Mouse (Mus musculus): ENCODE data around the gene Mndal.
"Not testable (repeated sequence)": the region's sequence is repeated elsewhere in the genome, so short reads cannot be mapped to it uniquely, and the experiment has no call there.

Gene Mndal

DNA sequence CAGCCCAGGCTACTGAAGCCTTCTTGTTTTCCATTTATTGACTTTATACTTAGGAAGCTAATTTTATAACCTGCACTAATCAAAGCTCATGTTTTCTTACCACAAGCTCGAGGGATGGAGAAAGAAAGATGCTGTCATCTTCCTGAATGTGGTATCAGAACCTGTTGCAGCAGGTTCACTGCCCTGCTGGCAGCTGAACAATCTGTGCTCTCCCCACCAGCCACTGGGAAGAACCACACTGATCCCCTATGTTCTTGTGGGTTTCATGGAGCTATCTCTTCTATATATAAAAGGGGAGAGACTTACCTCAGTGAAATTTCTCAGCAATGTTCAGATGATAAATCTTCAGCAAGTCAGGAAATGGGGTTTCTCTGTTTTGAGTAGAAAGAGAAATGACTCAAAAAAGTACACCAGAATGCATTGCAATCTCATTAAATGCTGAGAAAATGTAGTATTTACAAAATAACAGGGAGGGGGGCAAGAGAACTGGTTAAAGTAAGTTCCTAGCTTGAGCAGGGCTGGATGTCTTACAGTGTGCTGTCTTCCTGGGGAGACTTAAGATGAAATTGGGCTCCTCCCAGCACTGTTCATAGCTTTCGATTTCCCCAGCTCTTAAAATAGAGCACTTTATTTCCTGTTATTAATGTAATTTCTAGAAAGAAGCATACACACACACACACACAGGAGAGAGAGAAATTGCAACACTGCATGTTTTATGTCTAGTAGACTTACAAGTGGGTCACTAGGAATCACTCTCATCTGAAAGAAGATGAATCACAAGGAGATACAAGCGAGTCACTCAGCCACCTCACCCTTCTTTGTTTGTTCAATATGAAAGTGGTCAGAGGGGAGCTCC, at the start of gene Mndal, which contains the start of gene Ifi203:
Gene Mndal (minus strand): TSS at position 568 of the 856 bp plus-strand sequence.
Gene Ifi203 (minus strand): TSS at position 749 of the 856 bp plus-strand sequence.
- peak; percentile 16 for DNase-seq

DNA sequence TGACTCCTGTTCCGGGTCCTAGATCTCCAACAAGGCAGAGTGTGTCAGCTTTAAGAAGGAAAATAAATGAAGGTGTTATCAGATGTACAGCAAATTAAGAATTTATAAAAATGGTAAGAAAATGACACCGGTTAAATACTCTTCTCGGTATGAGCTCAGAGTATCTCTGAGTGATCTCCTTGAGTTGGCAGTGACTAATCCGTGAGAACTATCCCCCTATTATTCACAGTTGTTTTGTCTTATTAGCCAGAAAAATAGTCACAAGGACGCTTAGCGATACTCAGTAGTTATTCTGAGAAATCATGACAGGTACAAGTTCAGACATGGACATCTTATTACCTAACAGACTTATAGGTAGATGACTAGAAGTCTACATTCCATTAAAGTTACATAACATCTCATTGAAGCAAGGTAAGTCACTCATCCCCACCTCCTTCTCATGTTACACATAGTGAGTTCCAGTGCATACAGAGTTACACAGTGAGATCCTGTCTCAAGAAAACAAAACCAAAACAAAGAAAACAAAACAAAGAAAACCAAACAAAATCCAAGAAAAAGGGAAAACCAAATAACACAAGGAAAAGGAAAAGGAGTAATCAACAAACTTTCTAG, 40.5 kb upstream of the Mndal start, which contains the start of gene Ifi202b:
Gene Ifi202b (minus strand): TSS at position 51 of the 612 bp plus-strand sequence.
- DNase-seq, result not testable (repeated sequence)

DNA sequence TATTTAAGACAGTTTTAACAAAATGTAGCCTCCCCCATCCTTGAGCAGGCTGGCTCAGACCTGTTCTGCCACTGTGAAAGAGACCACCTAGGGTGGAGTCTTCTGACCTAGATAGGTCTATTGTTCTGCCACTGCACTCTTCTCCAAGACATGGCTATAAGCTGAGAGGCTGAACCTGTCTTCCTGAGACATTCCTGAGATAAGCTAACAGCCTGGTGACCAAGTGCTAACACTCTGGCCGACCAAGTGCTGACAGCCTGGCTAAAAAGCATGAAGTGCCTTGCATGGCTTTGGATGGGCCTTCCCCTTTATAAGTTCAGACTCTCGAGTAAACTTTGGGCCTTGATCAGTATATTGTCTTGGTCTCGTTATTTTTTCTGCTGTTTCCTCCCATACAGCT, 38.7 kb upstream of the Mndal start:
- DNase-seq, result not testable (repeated sequence)

DNA sequence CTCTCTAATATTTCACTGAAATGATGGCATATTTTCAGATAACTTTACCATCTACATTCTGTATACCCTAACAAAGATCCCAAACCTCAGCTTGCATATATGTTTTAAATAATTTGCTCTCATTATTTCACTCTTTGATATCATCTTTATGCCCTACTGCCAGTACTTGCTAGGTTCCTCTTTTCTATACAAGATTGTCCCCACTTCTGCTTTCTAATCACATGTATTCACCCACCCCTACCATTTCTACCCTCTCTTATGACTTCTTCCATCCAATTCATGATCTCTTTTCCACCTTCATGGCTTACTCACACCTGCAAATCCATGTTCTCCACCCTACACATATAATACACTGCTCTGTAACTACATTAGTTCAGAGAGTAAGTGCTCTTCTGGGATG, 35.3 kb upstream of the Mndal start:
- DNase-seq, result no peak

DNA sequence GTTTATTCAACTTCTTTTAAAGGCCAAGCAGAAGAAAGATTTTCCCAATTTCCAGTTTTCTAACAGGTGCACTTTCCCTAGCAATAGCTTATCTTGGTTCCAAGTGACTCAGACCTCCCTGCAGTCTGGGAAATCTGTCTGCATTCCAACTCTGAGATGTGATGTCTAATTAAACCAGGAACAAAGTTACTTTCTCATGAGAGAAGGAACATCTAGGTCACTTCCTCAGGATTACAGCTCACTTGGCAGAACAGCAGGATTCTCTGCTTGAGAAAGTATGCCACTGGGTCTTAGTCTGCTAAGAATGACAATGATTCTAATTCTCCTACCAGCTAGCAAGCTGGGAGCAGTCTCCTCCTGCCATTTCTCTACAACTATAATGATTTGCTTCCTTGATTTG, 30.8 kb upstream of the Mndal start:
- DNase-seq, result no peak

DNA sequence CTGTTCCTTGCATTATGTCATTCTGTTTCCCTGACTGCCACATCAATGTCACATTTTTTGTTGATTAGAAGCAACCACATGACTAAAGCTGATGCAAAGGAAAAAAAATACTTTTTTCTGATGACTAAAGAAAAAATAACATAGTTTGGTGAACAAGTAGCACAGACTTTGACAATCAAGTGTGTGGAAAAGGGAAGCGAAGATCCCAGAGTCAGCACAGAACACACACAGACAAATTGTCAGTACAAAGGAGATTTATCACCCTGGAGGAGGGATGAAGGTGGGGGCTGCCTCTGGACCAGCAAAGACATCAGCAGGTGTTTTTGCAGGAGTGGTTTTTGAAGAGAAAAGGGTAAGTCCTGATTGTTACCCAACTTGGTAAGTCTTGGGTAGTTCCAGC, 19.2 kb upstream of the Mndal start:
- DNase-seq, result not testable (repeated sequence)

DNA sequence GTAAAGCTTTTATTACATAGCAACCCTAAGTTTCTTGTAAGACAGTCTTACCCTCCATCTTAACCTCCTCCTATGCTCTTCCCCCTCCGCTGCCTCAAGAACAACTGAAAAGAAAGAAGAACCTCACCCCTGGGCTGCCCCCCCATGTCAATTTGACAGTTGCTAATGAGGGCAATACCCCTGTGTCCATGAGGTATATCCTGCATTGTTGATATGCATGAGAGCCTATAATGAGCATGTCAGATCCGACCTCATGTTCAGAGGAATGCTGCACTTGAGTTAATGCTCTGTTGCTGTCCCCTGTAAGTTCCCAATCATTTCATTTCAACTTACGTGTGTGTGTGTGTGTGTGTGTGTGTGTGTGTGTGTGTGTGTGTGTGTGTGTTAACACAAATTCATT, 17.7 kb upstream of the Mndal start:
- not testable (repeated sequence) for DNase-seq

DNA sequence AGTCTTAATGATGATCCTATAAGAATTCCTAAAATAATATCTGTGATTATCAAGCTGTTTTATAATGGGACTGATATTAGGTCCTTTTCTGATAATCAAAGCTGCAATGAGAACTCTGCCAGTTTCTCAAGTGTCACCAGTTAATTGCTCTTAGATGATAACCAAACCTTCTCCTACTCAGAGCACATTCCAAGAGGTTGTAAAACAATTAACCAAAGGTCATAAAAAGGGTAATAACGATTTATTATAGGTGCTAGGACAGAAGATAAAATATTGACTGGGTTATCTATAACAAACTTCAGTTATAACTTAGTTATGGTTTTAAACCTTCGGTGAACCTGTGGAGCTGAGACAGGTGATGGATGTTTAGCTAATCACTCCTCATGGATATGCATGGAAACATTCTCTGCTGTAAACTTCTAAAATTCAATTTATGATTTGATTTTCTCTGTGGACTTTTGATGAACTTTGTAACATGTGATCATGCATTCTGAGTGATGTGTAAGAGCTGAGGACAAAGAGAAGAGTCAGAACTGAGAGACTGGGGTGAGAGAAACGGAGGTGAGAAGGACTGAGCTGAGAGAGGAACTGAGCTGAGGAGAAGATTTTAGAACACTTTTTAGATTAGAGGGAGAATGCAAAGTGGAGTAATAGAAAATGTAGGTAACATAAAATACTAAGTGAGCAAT, 13.7 kb upstream of the Mndal start:
- not testable (repeated sequence) for DNase-seq

DNA sequence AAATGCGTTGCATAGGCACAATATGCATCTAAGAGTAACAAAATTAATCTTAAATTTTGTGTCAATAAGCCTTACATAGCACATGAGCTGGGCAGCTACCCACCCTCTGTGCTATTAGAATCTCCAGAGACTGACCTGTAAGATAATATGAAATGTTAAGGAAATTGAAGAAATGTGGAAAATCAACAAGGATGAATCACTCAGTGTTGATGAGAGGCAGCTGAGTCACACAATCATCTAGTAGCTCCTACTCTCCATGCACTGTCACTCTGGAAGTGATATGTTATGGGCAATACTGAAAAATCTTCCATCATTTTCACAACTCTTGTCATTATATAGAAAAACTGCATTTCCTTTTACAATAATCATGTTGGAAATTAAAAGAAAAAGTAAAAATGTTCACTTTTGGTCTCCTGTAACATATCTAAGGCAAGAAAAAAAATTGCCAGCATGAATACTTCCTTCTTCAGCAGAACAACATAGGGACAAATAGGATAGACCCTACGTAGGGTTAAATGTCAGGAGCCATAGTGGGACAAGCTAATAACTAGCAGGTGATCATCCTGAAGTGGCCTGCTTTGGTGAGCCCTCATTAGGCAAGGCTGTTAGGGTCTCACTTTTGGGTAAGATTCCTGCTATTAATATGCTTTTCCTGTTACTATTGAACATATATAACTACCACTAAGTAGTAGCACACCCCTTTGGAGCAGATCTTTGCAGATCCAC, 12.9 kb upstream of the Mndal start:
- DNase-seq, result no peak

DNA sequence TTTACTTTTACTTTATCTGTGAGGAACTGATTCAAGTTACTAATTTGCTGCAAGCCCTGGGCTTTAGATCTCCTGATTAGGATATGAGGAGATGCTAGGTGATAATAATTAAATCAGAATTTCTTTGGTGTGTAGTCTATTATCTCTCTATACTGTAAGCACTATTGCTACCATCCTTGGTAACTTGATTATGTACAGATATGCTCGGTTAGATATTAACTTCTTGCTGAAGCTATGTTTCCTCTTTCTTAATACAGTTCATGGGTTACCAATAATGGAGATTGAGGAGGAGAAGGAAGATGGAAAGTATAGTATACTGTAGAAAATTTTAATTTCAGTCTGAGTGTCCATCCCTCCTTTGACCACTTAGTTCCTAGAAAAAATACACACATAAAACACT, 11.3 kb upstream of the Mndal start:
- DNase-seq, result no peak

DNA sequence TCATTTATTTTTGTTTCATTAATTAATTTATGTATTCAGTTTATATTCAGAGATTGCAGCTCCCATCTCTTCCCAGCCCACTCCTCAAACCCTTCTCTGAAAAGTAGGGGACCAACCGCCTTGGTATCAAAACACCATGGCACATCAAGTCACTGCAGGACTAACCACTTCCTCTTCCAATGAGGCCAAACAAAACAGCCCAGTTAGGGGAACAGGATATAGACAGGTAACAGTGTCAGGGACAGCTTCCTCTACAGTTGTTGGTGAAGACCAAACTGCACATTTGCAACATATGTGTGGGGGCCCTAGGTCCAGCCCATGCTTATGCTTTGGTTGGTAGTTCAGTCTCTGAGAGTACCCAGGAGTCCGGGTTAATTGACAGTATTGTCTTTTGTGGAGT, 6.8 kb upstream of the Mndal start:
- peak; percentile 13 for DNase-seq

DNA sequence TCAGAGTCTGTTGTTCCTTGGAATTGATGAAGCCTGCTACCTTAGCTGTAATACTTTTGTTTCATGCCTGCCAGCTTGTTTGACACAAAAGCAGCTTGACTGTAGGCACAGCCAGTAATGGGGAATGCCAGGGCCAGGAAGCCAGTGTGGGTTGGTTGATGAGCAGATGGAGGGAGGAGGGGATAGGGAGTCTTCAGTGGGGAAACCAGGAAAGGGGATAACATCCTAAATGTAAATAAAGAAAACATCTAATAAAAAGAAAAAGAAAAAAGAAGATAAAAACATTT, 432 bp upstream of the Mndal start:
- DNase-seq, result peak; percentile 28

DNA sequence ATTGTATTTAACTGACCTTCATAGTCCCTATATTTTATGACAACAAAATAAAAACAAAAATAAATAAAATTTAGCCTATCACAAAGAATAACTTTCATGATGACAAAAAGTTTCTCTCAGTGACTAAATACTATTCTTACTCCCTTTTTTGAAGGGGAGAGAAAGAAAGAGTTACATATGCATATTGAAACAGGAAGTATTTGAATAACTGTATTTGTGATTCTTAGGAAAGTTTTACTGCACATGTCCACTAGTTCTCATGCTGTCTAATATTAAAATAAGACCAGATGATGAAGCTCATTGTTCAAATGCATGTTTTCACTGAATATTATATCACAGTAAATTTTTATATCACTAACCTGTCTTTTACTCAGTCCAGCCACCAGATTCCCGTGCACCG, 769 bp downstream of the Mndal start:
- not testable (repeated sequence) for DNase-seq

DNA sequence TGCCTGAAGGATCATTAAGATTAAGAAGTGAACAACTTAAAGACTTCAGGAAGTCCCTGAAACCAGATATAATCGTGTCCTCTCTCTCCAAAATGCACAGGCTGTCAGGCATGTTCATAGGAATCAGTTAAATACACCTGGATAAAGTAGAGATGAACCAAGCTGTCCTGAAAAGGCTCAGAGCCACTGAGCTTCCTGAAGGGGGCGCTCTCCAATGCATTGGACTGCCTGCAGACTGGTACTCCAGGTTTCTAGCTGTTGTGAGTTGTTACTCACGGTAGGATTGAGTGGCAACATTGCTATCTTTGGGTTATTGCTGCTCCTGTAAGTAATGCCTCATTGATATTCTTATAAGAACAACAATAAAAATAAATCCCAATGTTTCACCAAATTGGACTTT, 23.0 kb downstream of the Mndal start:
- not testable (repeated sequence) for DNase-seq

DNA sequence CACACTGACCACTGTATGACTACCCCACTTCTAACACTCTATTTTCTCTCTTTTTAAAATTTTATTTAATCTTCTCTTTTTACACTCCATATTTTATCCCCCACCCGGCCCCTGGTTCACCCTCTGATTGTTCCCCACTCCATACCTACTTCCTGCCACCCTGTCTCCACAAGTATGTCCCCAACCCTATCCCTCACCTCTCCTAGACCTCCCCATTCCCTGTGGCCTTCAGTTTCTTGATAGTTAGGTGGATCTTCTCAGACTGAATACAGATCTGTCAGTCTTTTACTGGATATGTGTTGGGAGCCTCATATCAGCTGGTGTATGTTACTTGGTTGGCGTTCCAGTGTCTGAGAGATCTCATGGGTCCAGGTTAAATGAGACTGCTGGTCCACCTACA, 27.7 kb downstream of the Mndal start:
- no peak for DNase-seq

DNA sequence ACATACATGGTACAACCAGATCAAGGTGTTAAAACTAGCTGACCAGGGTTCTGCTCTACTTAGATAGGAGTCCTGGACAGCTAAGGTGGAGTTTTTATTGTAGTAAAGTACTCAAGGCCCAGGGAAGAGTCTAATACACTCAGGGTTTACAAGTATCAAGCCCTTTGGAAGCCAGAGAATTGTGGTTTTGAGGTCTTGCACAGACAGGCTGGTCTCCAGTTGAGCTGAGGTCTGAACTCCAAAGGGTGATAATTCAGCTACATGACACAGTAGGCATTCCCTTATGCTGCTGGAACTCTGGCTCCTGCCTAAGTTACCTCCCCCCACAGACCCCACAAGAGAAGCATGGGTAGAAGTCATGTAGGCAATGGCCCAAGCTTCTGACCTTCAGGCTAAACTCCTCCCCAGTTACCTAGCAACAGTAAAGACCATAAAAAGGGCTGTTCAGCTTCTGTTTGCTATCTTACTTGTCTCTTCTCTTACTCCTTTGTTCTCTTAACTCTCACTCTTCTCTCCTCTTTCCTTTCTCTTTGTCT, 29.0 kb downstream of the Mndal start:
- not testable (repeated sequence) for DNase-seq

DNA sequence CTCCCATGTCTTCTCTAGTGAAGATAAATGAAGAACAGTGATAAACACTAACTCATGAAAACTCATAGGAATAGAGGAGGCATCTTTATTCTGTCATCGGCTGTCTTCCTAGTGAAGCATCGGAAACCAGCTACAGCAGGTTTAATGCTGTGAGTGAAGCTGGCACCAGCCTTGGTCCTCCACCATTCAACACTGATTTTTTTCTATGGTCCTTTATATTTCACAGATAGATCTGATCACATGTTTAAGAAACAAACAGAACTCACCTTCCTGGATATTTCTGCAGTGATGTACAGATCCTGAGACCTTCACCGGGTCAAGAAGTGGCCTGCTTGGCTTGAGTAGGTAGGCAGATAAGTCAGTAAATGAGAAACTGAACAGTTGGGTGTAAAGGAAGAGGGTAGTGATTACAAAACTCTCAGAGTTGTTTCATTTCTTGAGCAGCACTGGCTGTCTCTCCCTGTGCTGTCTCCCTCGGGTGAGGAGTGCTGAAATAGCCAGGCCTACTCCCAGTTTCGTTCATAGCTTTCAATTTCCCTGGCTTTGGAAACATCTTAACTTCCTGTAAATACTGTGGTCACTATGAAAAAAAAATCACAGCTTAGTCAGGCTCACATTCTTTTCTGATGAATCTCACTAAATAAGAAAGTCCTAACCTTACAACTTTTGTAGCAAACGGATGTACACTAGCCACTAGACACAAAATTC, 29.6 kb downstream of the Mndal start, which contains the start of gene Ifi211:
Gene Ifi211 (minus strand): TSS at position 499 of the 708 bp plus-strand sequence.
- not testable (repeated sequence) for DNase-seq

DNA sequence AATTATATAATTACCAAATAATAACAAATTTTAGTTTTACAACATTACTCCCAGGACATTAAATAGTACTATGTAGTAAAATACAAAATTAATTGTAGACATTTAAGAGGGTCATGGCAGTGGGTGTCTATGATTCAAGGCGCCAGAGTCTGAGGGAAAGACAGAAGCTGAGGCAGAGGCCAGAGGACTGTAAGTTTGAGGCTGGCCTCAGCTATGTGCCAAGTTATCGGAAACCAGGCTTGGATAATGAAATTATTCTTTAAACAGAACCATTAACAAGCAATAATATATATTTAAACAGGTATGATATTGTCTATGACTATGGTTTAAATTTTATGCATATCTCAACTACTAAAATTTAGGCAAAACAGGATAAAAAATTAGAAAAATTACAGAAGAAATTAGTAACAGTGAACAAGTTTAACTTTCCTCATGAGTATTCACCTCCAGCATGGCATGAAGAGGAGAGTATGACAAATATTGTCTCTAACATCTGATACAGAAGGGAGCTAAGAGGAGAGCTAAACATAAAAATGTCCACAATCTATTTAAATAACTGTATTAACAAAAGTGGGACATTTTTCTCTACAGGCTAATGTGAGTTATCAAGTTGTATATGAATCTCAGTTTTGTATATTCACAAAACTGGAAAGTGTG, 30.4 kb downstream of the Mndal start:
- no peak for DNase-seq

DNA sequence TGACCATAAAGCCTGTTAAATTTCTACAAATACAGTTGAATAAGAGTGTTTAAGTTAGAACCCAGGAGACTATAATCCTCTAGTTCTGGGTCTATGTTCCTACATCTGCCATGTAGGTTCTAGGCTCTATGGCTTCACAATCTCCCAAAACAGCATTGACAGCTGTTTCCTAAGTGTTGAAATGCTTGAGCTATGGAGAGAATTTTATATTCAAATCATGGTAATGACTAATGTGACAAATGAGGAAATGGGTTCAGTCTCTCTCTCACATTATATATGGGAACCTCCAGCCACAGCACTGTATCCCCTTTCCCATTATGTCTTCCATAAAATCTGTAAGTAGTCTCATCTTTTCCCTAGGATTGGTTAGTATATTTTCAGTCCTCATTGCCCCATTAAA, 33.9 kb downstream of the Mndal start:
- not testable (repeated sequence) for DNase-seq

DNA sequence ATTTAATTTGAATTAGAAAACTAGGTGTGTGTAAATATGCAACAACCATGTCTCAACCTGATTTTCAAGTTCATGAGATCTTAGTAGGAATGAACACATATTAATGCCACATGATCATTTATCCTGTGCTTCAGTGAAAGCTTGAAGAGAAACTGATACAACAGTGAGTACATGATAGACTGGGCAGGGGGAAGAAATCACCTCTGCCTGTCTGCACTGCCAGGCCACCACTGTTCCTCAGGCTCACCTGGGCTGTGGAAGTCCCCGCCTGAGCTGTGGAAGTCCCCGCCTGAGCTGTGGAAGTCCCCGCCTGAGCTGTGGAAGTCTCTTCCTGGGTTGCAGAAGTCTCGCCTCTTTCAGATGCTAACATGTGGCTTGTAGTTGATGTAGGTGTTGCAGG, 36.4 kb downstream of the Mndal start:
- not testable (repeated sequence) for DNase-seq

DNA sequence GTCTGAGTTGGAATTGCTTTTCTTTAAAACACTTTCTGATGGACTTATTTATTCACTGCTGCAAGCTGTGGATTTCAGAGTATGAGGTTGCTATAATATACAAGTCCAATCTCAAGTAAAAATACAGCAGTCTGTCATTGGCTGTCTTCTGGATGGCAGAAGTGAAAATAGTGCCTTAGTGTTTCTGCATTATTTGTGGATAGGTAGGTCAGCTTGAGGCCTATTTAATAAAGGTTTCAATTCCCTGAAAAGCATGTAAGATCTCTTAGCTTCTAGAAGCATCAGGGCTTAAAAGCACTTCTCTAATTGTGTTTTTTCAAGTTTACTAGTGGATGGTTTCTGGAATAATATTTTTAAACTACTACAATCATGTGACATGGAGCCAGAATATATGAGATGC, 52.5 kb downstream of the Mndal start:
- not testable (repeated sequence) for DNase-seq

Measured in thymus, postnatal 4 days (tissue).